Mouse (Mus musculus) MEL (cell line): ENCODE measurements at regions not wholly inside any gene's neighbourhood (a gene's known extent, or its start where the extent isn't known, plus 50 kb on each side); places are given as distances from the start of the nearest gene placed in this dataset.

Source experiments
- CTCF ChIP-seq, 3 experiments: IDR thresholded peaks in 2 of 3; conservative IDR thresholded peaks in 1 of 3; 2 replicates each; pipeline ENCODE4 v1.5.1; 2011 to 2012; ENCODE audit warnings: low read length in 3 of 3, low read depth in 2 of 3, mild to moderate bottlenecking in 2 of 3, improper control_type of control experiment in 1 of 3, inconsistent platforms in 1 of 3, mixed read lengths in 1 of 3, moderate library complexity in 1 of 3; ENCODE audit not compliant: control insufficient read depth in 1 of 3, insufficient read depth in 1 of 3, poor library complexity in 1 of 3, severe bottlenecking in 1 of 3
- MXI1 ChIP-seq: IDR thresholded peaks from 2 replicates; pipeline ENCODE4 v1.6.1; 2011; ENCODE audit warnings: mild to moderate bottlenecking, low read depth, low read length, improper control_type of control experiment
- POLR2A ChIP-seq, 2 experiments: IDR thresholded peaks; 2 replicates each; pipeline ENCODE4 v1.6.1; 2011 to 2012; ENCODE audit warnings: low read length in 2 of 2, mild to moderate bottlenecking in 2 of 2, control low read depth in 1 of 2, improper control_type of control experiment in 1 of 2, low read depth in 1 of 2, moderate library complexity in 1 of 2; ENCODE audit not compliant: control insufficient read depth in 1 of 2, insufficient read depth in 1 of 2, poor library complexity in 1 of 2
- POLR2AphosphoS2 ChIP-seq: IDR thresholded peaks from 2 replicates; pipeline ENCODE4 v1.6.1; 2011; ENCODE audit warnings: low read length, improper control_type of control experiment
- RAD21 ChIP-seq: IDR thresholded peaks from 2 replicates; pipeline ENCODE4 v1.6.1; 2011; ENCODE audit warnings: mild to moderate bottlenecking, low read depth, low read length, improper control_type of control experiment

DNA sequence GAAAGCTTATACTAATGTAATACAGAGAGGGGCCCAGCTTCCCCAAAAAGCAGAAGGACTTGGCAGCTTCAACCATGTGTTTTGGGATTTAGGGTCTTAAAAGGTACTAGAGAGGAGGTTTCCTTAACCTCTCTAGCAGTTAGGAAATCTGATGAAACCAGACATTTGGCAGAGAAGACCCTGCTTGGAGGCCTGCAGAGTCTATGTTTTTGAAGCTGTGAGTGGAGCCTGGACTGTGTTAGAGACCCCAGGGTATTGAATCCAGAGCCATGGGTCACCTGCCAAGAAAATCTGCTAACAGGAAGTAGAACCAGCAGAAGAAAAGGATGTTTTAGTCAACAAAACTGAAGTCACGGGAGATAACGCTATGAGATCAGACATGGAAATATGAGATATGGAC is 551.2 kb upstream of the Impad1 start:
- no peak for TF ChIP-seq CTCF (IDR thresholded peaks at IDR 0.05 in 2 of 3, conservative IDR thresholded peaks at IDR 0.05 in 1 of 3; ENCODE audit: control insufficient read depth in 1 of 3, insufficient read depth in 1 of 3, low read depth in 2 of 3, low read length in 3 of 3, poor library complexity in 1 of 3, severe bottlenecking in 1 of 3)
- no peak for TF ChIP-seq POLR2AphosphoS2
- no peak for TF ChIP-seq POLR2A (IDR thresholded peaks at IDR 0.05; ENCODE audit: control insufficient read depth in 1 of 2, insufficient read depth in 1 of 2, low read depth in 1 of 2, low read length in 2 of 2, poor library complexity in 1 of 2)
- no peak for TF ChIP-seq MXI1
- no peak for TF ChIP-seq RAD21
